Mouse (Mus musculus) heart, postnatal 0 days (tissue): ENCODE measurements around the gene Akt1.

Source experiments
- CTCF ChIP-seq: IDR thresholded peaks from 2 replicates; pipeline ENCODE4 v1.5.1; 2016; ENCODE audit warnings: antibody characterized with exemption, control low read depth, low read depth
- EP300 ChIP-seq: IDR thresholded peaks from 2 replicates; pipeline ENCODE4 v1.6.1; 2016; ENCODE audit warnings: antibody characterized with exemption, low read depth

DNA sequence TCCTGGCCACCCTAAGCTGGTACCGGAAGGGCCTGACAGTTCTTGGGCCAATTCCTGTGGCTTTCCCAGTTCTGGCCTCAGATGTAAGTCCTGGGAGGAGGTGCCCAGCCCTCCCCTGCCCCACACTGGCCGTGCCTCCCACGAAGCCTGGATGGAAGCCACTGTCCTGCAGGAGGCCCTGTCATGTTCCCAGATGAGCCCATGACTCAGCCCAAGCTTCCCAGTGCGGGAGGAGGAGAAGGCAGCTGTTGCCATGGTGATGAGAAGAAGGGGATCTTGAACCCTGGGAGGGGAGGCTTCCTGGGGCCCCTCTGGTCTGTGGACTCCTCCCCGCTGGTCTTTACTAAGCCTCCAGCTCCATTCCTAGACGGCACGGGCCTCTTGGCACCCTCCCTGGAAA, 8.7 kb upstream of the Akt1 start:
- no peak for TF ChIP-seq CTCF
- no peak for TF ChIP-seq EP300
